ENCODE assay signal across 27 mouse cellular contexts in the genomic region with DNA sequence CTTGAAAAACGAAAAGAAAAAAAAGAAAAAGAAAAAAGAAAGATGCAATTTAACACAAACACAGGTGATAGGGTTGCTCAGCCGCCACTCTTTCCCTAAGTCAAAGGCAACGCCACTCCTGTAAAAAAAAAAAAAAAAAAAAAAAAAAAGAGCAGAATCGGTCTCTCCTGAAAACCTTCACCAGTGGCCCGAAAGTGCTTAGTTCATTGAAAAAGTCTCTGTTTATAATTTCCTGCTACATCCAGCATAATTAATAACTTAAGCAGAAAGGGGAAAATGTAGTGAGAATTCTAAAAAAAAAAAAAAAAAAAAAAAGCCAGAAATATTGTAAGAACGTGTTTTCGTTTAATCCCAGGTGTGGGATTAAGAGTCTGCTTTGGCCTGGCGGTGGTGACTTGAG.
"Had no signal": no experiment of that assay in that cellular context is flagged by ENCODE, and none has a peak within 500 bp of the region (broad histone marks: within the 10 kb centered on the region; RNA-seq: fewer than 3 reads in every experiment).

No protein-coding gene starts in this region.

- H3K36me3 ChIP-seq: embryonic facial prominence, embryonic 10.5 days; embryonic facial prominence, embryonic 12.5 days; embryonic facial prominence, embryonic 13.5 days; embryonic facial prominence, embryonic 15.5 days; forebrain, embryonic 10.5 days; forebrain, embryonic 12.5 days; forebrain, embryonic 15.5 days had no signal

- DNase-seq: cerebellum, adult 9-10 months; cerebellum, adult 9-11 months; cerebellum, postnatal 10 days; cerebellum, postnatal 14 days; cerebellum, postnatal 25 days; cerebellum, postnatal 36 days; embryo, embryonic 11 days; forebrain, postnatal 0 days; gastrocnemius, adult 2 months; gastrocnemius, postnatal 10 days; gastrocnemius, postnatal 14 days; gastrocnemius, postnatal 25 days; gastrocnemius, postnatal 36 days; heart, adult 11 months; heart, adult 18-20 months; heart, adult 2 months had no signal

- H3K4me2 ChIP-seq: embryonic facial prominence, embryonic 12.5 days; embryonic facial prominence, embryonic 13.5 days; embryonic facial prominence, embryonic 15.5 days; forebrain, embryonic 12.5 days; forebrain, embryonic 13.5 days; forebrain, embryonic 15.5 days had no signal

- H3K4me3 ChIP-seq: embryonic facial prominence, embryonic 10.5 days; embryonic facial prominence, embryonic 12.5 days; embryonic facial prominence, embryonic 13.5 days; embryonic facial prominence, embryonic 15.5 days; erythroblast, embryonic 14.5 days; forebrain, embryonic 10.5 days; forebrain, embryonic 12.5 days; forebrain, embryonic 13.5 days; forebrain, embryonic 15.5 days; gastrocnemius, adult 2 months; heart, adult 2 months had no signal

- ATAC-seq: forebrain, embryonic 13.5 days; forebrain, embryonic 14.5 days; forebrain, embryonic 15.5 days; forebrain, embryonic 16.5 days; forebrain, postnatal 0 days had no signal

- H3K27me3 ChIP-seq: embryonic facial prominence, embryonic 12.5 days; embryonic facial prominence, embryonic 13.5 days; embryonic facial prominence, embryonic 15.5 days; forebrain, embryonic 12.5 days; forebrain, embryonic 13.5 days; forebrain, embryonic 15.5 days had no signal

- H3K4me1 ChIP-seq: embryonic facial prominence, embryonic 10.5 days; embryonic facial prominence, embryonic 12.5 days; embryonic facial prominence, embryonic 13.5 days; embryonic facial prominence, embryonic 15.5 days; forebrain, embryonic 10.5 days; forebrain, embryonic 12.5 days; forebrain, embryonic 13.5 days; forebrain, embryonic 15.5 days had no signal

- H3K9me3 ChIP-seq: embryonic facial prominence, embryonic 10.5 days; embryonic facial prominence, embryonic 12.5 days; embryonic facial prominence, embryonic 15.5 days; forebrain, embryonic 10.5 days; forebrain, embryonic 12.5 days; forebrain, embryonic 13.5 days; forebrain, embryonic 15.5 days had no signal

- H3K9ac ChIP-seq: embryonic facial prominence, embryonic 12.5 days; embryonic facial prominence, embryonic 13.5 days; embryonic facial prominence, embryonic 15.5 days; forebrain, embryonic 12.5 days; forebrain, embryonic 13.5 days; forebrain, embryonic 15.5 days; forebrain, postnatal 0 days had no signal

- H3K27ac ChIP-seq: embryonic facial prominence, embryonic 10.5 days; embryonic facial prominence, embryonic 12.5 days; embryonic facial prominence, embryonic 13.5 days; embryonic facial prominence, embryonic 15.5 days; forebrain, embryonic 10.5 days; forebrain, embryonic 12.5 days; forebrain, embryonic 13.5 days; forebrain, embryonic 15.5 days; gastrocnemius, adult 2 months; heart, adult 2 months had no signal
